In genomic region chr10:45098751-45099150, GRCm38 (mm10) we compare ENCODE assay signal across 8 mouse cellular contexts. TPM values are rescaled to one million over a fixed set of nuclear protein-coding genes. Genes with fewer than 3 reads are reported as not detected.
DNase-seq lines count a peak whose midpoint lies in the region; ATAC-seq and TF ChIP-seq lines count a peak whose summit lies in the region.

No protein-coding gene starts in this region.

- TF ChIP-seq EP300 in liver, postnatal 0 days (IDR thresholded peaks at IDR 0.05; ENCODE audit: low read depth): no peak

- peaks cover 12% of the 10 kb centered on the region for H3K4me1 ChIP-seq in liver, postnatal 0 days (ENCODE audit: insufficient read depth)

- no peaks in the 10 kb centered on the region for H3K27me3 ChIP-seq in liver, postnatal 0 days (ENCODE audit: insufficient read depth, low read length)

- H3K4me3 ChIP-seq in liver, postnatal 0 days (ENCODE audit: low read depth, low read length): no peak overlapping the region

- peaks cover 34% of the 10 kb centered on the region for H3K36me3 ChIP-seq in liver, postnatal 0 days (replicated peaks; ENCODE audit: insufficient read depth, low read length)

- DNase-seq in gastrocnemius, adult 18-20 months (ENCODE audit: low spot score): peak; percentile 37
- no peak for DNase-seq in gastrocnemius, postnatal 4 days (ENCODE audit: low spot score in 2 of 2)
- peak; percentile 47 for DNase-seq in liver, postnatal 0 days
- DNase-seq in liver: no peak
- peak; percentile 65 for DNase-seq in brain, adult 2 months (ENCODE audit: low read depth, low spot score)
- peak; percentile 61 for DNase-seq in lung, postnatal 10 days
- DNase-seq in neural tube, embryonic 10.5 days (ENCODE audit: extremely low spot score, low spot score): no peak
- DNase-seq in cerebellum, adult 11 months: no peak

- H3K4me2 ChIP-seq in liver, postnatal 0 days (ENCODE audit: low read depth, low read length): no peak overlapping the region

- WGBS in liver, postnatal 0 days (ENCODE audit: insufficient replicate concordance): 76% methylated on average over 2 of the region's 2 CpGs

- no peaks in the 10 kb centered on the region for H3K9me3 ChIP-seq in liver, postnatal 0 days (ENCODE audit: low read length)

- H3K27ac ChIP-seq in liver, postnatal 0 days (ENCODE audit: low read depth): no peak overlapping the region

- TF ChIP-seq CTCF in liver, postnatal 0 days (IDR thresholded peaks at IDR 0.05; ENCODE audit: low read depth): peak; percentile 49

- no peak for ATAC-seq in liver, postnatal 0 days

- H3K9ac ChIP-seq in liver, postnatal 0 days (replicated peaks): no peak overlapping the region

RNA-seq across cellular contexts. Expression of gene Prep, which starts 31.7 kb away (rescaled TPM):
- 1 to 10 TPM; 6.0 to 6.9 TPM for total RNA-seq in gastrocnemius, adult 18-20 months (2021)
- total RNA-seq in gastrocnemius, postnatal 4 days (2021): 10 to 100 TPM; 14.7 to 15.0 TPM
- 6.4 and 7.1 TPM in 2 replicates for polyA plus RNA-seq in liver, postnatal 0 days (2015; fragmentation: Nextera tagmentation; extraction: Ambion mirVana)

Comparison
In these comparisons a context has a peak if more than half of its experiments do, and no peak if none do; other contexts are left out.
1. DNase-seq: peak in gastrocnemius, adult 18-20 months (single experiment), liver, postnatal 0 days (single experiment), brain, adult 2 months (single experiment) and lung, postnatal 10 days (single experiment); none in gastrocnemius, postnatal 4 days (0 of 2), liver (single experiment), neural tube, embryonic 10.5 days (single experiment) and cerebellum, adult 11 months (single experiment).